Mouse (Mus musculus) bone marrow macrophage, adult 2 months (primary cell): ENCODE data around the gene Pbx1.

Experiments
- CTCF ChIP-seq: IDR thresholded peaks from 2 replicates; pipeline ENCODE4 v1.5.1; 2012; ENCODE audit warnings: low read depth, mild to moderate bottlenecking, low read length, moderate library complexity
- POLR2A ChIP-seq: IDR thresholded peaks from 2 replicates; pipeline ENCODE4 v1.6.1; 2012; ENCODE audit warnings: mild to moderate bottlenecking, low read depth, low read length, borderline replicate concordance

DNA sequence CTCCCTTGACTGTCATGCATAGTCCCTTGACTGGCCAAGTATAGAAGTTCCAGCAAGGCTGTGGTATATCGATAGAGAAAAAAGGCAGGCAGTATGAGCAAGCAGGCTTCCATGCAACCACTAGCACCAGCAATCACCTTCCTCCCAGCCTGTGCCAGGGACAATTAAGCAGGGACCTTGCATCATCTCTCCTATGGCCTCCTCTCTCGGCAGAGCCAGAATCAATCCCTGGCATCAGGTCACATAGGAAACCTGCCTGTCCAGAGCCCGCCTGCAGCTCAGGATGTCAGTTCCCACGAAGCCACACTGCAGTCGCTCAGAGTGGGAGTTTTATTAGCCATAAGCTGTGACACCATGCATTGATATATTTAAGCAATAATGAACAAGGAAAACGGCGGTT lies 189.0 kb downstream of the Pbx1 start:
- TF ChIP-seq CTCF (no peak), POLR2A (no peak)
